Mouse (Mus musculus) hindbrain, embryonic 13.5 days (tissue): Measurements from ENCODE around the gene Phactr1. TPM values are rescaled to one million over a fixed set of nuclear protein-coding genes. Genes with fewer than 3 reads are reported as not detected.

Experiments used
- ATAC-seq: fragments of 200-750 bp; cut with Nextera tagmentation; 2 replicates; pipeline ENCODE4 v1.8.0; 2017; ENCODE audit warnings: moderate TSS enrichment; ENCODE audit not compliant: low FRiP score
- H3K27ac ChIP-seq: fragments of 300-500 bp; sonication (generic); 2 replicates; pipeline ENCODE4 v1.5.1; 2015; ENCODE audit warnings: inconsistent platforms, mild to moderate bottlenecking, moderate library complexity
- H3K27me3 ChIP-seq: fragments of 300-500 bp; sonication (generic); 2 replicates; pipeline ENCODE4 v1.6.1; 2015; ENCODE audit warnings: mild to moderate bottlenecking, inconsistent platforms
- H3K36me3 ChIP-seq: fragments of 300-500 bp; sonication (generic); 2 replicates; pipeline ENCODE4 v1.6.1; 2015; ENCODE audit warnings: mild to moderate bottlenecking, inconsistent platforms
- H3K4me1 ChIP-seq: fragments of 300-500 bp; sonication (generic); replicated peaks from 2 replicates; pipeline ENCODE4 v1.6.1; 2015; ENCODE audit warnings: inconsistent platforms
- H3K4me2 ChIP-seq: fragments of 300-500 bp; sonication (generic); 2 replicates; pipeline ENCODE4 v1.6.1; 2015; ENCODE audit warnings: inconsistent platforms, mild to moderate bottlenecking, moderate library complexity
- H3K4me3 ChIP-seq: fragments of 300-500 bp; sonication (generic); 2 replicates; pipeline ENCODE4 v1.5.1; 2015; ENCODE audit warnings: mild to moderate bottlenecking, inconsistent platforms
- H3K9ac ChIP-seq: fragments of 300-500 bp; sonication (generic); 2 replicates; pipeline ENCODE4 v1.6.1; 2015; ENCODE audit warnings: mild to moderate bottlenecking, inconsistent platforms
- H3K9me3 ChIP-seq: fragments of 300-500 bp; sonication (generic); 2 replicates; pipeline ENCODE4 v1.6.1; 2016; ENCODE audit warnings: inconsistent platforms
- WGBS: fragments of 180-500 bp; shearing (Covaris S2); methylation state at CpG from one replicate; pipeline ENCODE4 v1.1.7; 2015; 5-methylcytosine and 5-hydroxymethylcytosine counted together
- polyA plus RNA-seq: library from polyadenylated mRNA; unstranded; fragments of >200 nt; fragmentation: Nextera tagmentation; extraction: Ambion mirVana; gene quantifications from 2 replicates; pipeline ENCODE4 v1.2.1, GENCODE M21; 2015

Gene Phactr1
- 46.7 and 46.9 TPM in 2 replicates for polyA plus RNA-seq

DNA sequence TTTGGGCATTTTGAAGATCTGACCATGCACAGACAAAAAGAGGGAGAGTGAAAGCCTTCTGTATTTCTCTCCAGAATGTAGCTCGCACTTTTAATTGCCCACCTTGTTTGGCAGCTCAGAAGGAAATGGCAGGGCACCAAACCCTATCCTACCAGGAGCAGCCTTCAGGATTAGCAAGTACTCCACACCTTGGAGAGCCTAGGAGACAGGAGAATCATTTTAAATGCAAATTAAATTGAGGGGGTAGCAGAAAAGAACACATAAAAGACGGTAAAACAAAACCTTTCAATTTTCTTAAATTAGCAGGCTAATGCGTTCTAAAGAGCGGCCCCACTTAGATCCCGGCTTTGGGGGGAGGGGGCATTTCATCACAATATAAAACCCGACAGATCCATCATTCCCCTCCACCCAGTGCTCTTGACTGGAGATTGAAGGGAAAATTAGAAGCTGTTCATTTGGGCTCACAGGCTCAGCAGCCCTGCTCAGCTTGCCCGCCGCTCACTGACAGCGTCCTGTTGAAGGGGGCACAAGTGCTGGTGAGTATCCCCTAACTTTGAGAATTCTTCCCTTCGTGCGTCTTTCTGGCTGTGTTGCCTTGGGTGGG lies at the start of gene Phactr1:
Phactr1 (plus strand) TSS at position 233 of the 604 bp plus-strand sequence.
- Histone ChIP-seq H3K27ac (no peak within 1 kb of the TSS), H3K9me3 (no peaks in the 10 kb centered on the region), H3K27me3 (no peaks in the 10 kb centered on the region), H3K4me1 (peaks cover 18% of the 10 kb centered on the region), H3K4me2 (0 out of 2 replicates have a peak within 1 kb of the TSS, but pooled peaks have one; percentile 17), H3K36me3 (no peaks in the 10 kb centered on the region), H3K4me3 (0 out of 2 replicates have a peak within 1 kb of the TSS, but pooled peaks have one; percentile 4), H3K9ac (no peak within 1 kb of the TSS)
- 13% methylated on average over 11 of the region's 11 CpGs for WGBS
- ATAC-seq: no peak

DNA sequence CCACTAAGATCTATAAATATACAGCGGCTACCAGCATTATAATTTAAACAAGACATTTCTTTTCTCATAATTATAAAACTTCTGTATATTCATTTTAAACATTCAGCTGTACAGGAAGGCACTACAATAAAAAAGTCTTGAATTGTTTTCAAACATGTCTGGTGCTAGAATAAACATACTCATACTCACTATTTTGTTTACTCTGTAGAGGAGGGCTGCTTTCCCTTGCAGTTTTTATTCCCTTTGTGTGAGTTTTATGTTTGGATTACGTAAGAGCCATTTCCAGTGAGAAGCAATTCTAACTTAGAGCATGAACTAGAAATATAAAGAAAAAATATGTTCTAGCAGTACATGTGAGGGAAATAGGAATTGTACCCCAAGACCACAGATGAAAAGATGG lies 45.5 kb upstream of the Phactr1 start:
- Histone ChIP-seq H3K4me3 (no peak overlapping the region), H3K36me3 (no peaks in the 10 kb centered on the region), H3K4me1 (no peaks in the 10 kb centered on the region), H3K27ac (no peak overlapping the region), H3K9me3 (no peaks in the 10 kb centered on the region), H3K27me3 (no peaks in the 10 kb centered on the region), H3K9ac (no peak overlapping the region), H3K4me2 (no peak overlapping the region)
- WGBS: 95% methylated on average over 2 of the region's 2 CpGs
- no peak for ATAC-seq

DNA sequence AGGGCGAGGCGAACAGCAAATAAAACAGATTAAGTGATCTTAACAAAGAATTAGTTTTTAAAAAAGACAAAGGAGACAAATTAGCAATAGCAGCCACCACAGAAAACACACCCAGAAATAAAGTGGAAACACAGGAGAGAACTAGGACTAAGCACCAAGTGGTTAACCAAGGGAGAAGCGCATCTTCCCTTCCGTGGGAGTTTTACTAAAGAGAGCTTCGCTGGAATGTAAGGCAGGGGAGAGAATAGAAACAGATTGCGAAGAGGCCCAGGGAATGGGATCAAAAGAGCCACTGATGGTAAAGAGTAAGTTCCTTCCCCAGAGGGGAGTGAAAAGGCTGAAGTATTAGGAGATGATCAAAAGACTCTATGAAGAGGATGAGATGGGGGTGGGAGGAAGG lies 30.2 kb upstream of the Phactr1 start:
- no peak overlapping the region for H3K4me3 ChIP-seq
- no peak for ATAC-seq
- H3K36me3 ChIP-seq: no peaks in the 10 kb centered on the region
- 0 out of 2 replicates have a peak, but pooled peaks cover 3% of the 10 kb centered on the region for H3K27me3 ChIP-seq
- no peaks in the 10 kb centered on the region; the same call in 1 of the 2 replicates for H3K4me1 ChIP-seq
- no peak overlapping the region for H3K27ac ChIP-seq
- 70% methylated on average over 6 of the region's 6 CpGs for WGBS
- H3K9ac ChIP-seq: no peak overlapping the region
- no peaks in the 10 kb centered on the region for H3K9me3 ChIP-seq
- H3K4me2 ChIP-seq: no peak overlapping the region

- 36% methylated on average over 7 of the region's 7 CpGs for WGBS
- H3K9me3 ChIP-seq: no peaks in the 10 kb centered on the region
- no peak overlapping the region for H3K9ac ChIP-seq
- no peak overlapping the region for H3K4me2 ChIP-seq
- H3K27ac ChIP-seq: no peak overlapping the region
- H3K36me3 ChIP-seq: no peaks in the 10 kb centered on the region
- ATAC-seq: no peak
- peaks cover 11% of the 10 kb centered on the region; the same call in 1 of the 2 replicates for H3K4me1 ChIP-seq
- no peak overlapping the region for H3K4me3 ChIP-seq
- H3K27me3 ChIP-seq: no peaks in the 10 kb centered on the region
Measured at GRCm38 (mm10) chr13:42656643-42657315, 23.6 kb upstream of the Phactr1 start.

DNA sequence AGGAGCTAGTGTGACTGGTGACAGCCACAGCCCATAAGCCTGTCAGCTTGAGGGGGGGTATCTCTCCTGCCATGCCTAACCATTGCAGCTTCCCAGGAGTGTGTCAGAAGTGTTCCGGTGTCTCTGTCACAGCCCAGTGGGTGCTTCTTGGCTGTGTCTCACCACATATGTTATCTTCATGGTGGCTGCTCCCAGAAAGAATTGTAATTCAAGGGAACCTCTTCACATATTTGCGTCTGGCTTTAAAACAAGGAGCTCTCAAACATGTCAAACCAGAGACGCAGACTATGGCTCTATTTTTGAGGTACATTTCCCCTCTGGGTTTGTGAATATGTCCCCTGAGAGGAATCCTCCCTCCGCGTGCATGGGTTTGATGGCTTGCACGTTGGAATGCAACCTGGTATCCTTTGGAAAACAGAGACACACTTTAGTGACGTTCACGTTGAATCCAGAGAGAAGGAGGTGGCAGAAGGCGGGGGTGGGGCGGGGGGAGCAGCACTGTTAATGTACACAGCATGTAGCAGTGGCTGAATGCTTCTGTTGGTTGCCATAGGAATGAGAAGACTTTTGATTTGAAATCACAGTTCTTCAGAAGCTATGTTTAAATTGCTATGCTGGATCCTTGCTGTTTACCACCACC lies 8.7 kb upstream of the Phactr1 start:
- Histone ChIP-seq H3K27ac (peak overlapping the region; percentile 5; the same call in 1 of the 2 replicates), H3K9ac (no peak overlapping the region), H3K9me3 (no peaks in the 10 kb centered on the region), H3K4me1 (peaks cover 8% of the 10 kb centered on the region), H3K4me3 (no peak overlapping the region), H3K27me3 (no peaks in the 10 kb centered on the region), H3K4me2 (no peak overlapping the region), H3K36me3 (no peaks in the 10 kb centered on the region)
- 55% methylated on average over 10 of the region's 10 CpGs for WGBS
- no peak for ATAC-seq

- ATAC-seq: no peak
Measured at GRCm38 (mm10) chr13:42681299-42681698, 876 bp downstream of the Phactr1 start.

GRCm38 (mm10) chr13:42684181-42684580 lies 3.8 kb downstream of the Phactr1 start:
- Histone ChIP-seq H3K4me1 (peaks cover 18% of the 10 kb centered on the region), H3K9me3 (no peaks in the 10 kb centered on the region), H3K4me3 (no peak overlapping the region), H3K27ac (no peak overlapping the region), H3K4me2 (no peak overlapping the region), H3K27me3 (no peaks in the 10 kb centered on the region), H3K9ac (no peak overlapping the region), H3K36me3 (no peaks in the 10 kb centered on the region)
- ATAC-seq: no peak
- WGBS: 90% methylated on average over 7 of the region's 7 CpGs

More at GRCm38 (mm10) chr13:42681299-42681698, 876 bp downstream of the Phactr1 start:
- Histone ChIP-seq H3K4me1 (peaks cover 18% of the 10 kb centered on the region), H3K27ac (no peak overlapping the region), H3K36me3 (no peaks in the 10 kb centered on the region), H3K4me2 (no peak overlapping the region), H3K9me3 (no peaks in the 10 kb centered on the region), H3K27me3 (no peaks in the 10 kb centered on the region), H3K9ac (no peak overlapping the region), H3K4me3 (no peak overlapping the region)
- 75% methylated on average over 9 of the region's 9 CpGs for WGBS

DNA sequence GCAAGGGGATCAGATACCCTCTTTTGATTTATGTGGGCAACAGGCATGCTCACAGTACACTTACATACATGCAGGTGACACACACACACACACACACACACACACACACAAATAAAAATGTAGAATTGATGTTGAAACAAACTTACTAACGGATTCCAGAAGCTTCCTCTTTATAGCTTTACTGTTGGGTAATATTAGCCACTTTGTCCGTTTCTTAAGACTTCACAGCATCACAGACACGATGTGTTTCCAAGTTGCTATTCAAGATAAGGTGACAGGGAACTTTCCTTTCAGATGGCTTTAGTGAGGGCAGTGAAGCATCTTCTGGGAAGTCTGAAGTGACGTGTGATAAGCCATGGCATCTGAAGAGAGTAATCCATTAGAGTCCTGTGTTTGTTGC lies 11.8 kb downstream of the Phactr1 start:
- Histone ChIP-seq H3K9me3 (no peaks in the 10 kb centered on the region), H3K4me3 (no peak overlapping the region), H3K27ac (no peak overlapping the region), H3K4me1 (no peaks in the 10 kb centered on the region), H3K9ac (no peak overlapping the region), H3K36me3 (no peaks in the 10 kb centered on the region), H3K27me3 (0 out of 2 replicates have a peak, but pooled peaks cover 3% of the 10 kb centered on the region), H3K4me2 (no peak overlapping the region)
- no peak for ATAC-seq
- whole genome bisulfite sequencing: 83% methylated on average over 4 of the region's 4 CpGs

DNA sequence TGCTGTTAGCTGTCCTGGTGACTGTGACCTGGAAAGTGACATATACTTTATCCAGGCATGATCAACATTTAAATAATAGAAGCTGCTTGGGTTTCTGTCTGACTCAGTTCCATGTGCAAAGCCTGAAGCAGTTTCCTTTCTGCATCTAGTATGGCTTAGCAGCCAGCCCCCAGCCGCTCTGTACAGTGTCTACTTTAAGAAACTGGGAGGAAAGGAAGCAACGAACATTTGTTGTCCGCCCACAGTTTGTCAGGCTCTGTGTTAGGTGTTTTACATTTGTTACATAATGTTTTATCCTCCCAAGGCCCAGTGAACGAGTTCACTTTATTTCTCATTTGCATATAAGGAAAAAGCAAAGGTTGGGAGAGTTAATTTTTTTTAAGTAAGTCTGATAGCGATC lies 16.2 kb downstream of the Phactr1 start:
- H3K27ac ChIP-seq: no peak overlapping the region
- H3K27me3 ChIP-seq: 0 out of 2 replicates have a peak, but pooled peaks cover 3% of the 10 kb centered on the region
- no peak overlapping the region for H3K9ac ChIP-seq
- WGBS: 83% methylated on average over 5 of the region's 5 CpGs
- H3K4me1 ChIP-seq: no peaks in the 10 kb centered on the region
- no peak overlapping the region for H3K4me2 ChIP-seq
- no peak overlapping the region for H3K4me3 ChIP-seq
- H3K9me3 ChIP-seq: no peaks in the 10 kb centered on the region
- no peak for ATAC-seq
- no peaks in the 10 kb centered on the region for H3K36me3 ChIP-seq

GRCm38 (mm10) chr13:42709148-42709547 lies 28.7 kb downstream of the Phactr1 start:
- H3K4me3 ChIP-seq: peak overlapping the region; percentile 68
- H3K36me3 ChIP-seq: no peaks in the 10 kb centered on the region
- H3K9ac ChIP-seq: peak overlapping the region; percentile 89
- no peaks in the 10 kb centered on the region for H3K9me3 ChIP-seq
- peak; percentile 70 for ATAC-seq
- H3K4me1 ChIP-seq: peaks cover 30% of the 10 kb centered on the region
- H3K4me2 ChIP-seq: peak overlapping the region; percentile 61
- H3K27ac ChIP-seq: peak overlapping the region; percentile 95
- H3K27me3 ChIP-seq: no peaks in the 10 kb centered on the region
- WGBS: 8% methylated on average over 11 of the region's 11 CpGs

DNA sequence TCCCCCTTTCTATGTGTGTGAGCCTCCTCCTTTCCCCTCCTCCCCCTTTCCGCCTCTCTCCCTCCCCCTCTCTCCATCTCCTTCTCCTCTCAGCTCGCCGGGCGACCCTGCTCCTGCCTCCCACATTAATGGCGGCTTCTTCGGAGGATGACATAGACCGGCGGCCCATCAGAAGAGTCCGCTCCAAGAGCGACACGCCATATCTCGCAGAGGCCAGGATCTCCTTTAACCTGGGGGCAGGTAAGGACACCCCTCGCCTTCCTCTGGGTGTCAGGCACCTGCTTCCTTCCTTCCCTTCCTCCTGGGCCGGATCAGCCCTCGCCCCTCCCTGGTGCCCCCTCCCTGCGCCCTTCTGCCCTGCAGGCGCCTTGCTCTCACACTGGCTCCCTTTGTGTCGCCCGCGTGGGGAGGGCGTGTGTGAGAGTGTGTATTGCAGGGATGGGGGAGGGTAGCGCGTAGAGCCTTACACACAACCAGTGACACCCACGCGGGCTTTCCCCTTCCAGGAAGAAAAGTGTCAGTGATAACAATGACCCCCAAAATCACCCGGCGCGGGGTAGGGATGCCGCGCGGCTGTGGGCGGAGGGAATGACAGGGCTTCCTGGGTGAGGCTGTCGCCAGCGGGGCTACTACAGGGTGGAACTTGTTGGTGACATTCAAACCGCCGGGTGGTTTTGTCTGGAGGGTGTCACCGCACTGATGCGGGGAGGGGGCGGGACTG lies 29.3 kb downstream of the Phactr1 start:
- H3K9ac ChIP-seq: peak overlapping the region; percentile 89
- H3K9me3 ChIP-seq: no peaks in the 10 kb centered on the region
- H3K4me2 ChIP-seq: peak overlapping the region; percentile 61
- peak; percentile 90 for ATAC-seq
- H3K27ac ChIP-seq: peak overlapping the region; percentile 95
- H3K27me3 ChIP-seq: no peaks in the 10 kb centered on the region
- peak overlapping the region; percentile 68 for H3K4me3 ChIP-seq
- no peaks in the 10 kb centered on the region for H3K36me3 ChIP-seq
- WGBS: under 1% methylated on average over 39 of the region's 39 CpGs
- peaks cover 30% of the 10 kb centered on the region for H3K4me1 ChIP-seq

- Histone ChIP-seq H3K27me3 (no peaks in the 10 kb centered on the region), H3K9me3 (no peaks in the 10 kb centered on the region), H3K4me1 (peaks cover 30% of the 10 kb centered on the region), H3K36me3 (no peaks in the 10 kb centered on the region), H3K9ac (no peak overlapping the region), H3K4me3 (no peak overlapping the region), H3K27ac (no peak overlapping the region), H3K4me2 (peak overlapping the region; percentile 61)
- ATAC-seq: no peak
- WGBS: 34% methylated on average over 2 of the region's 2 CpGs
Measured at GRCm38 (mm10) chr13:42711510-42711909, 31.1 kb downstream of the Phactr1 start.
